Mouse (Mus musculus): ENCODE results near the gene Ankrd35.
A peak's percentile ranks its signal among the peaks of the same experiment; 100 is the strongest.
"Not testable (repeated sequence)": the region's sequence is repeated elsewhere in the genome, so short reads cannot be mapped to it uniquely, and the experiment has no call there.

The Ankrd35 gene

DNA sequence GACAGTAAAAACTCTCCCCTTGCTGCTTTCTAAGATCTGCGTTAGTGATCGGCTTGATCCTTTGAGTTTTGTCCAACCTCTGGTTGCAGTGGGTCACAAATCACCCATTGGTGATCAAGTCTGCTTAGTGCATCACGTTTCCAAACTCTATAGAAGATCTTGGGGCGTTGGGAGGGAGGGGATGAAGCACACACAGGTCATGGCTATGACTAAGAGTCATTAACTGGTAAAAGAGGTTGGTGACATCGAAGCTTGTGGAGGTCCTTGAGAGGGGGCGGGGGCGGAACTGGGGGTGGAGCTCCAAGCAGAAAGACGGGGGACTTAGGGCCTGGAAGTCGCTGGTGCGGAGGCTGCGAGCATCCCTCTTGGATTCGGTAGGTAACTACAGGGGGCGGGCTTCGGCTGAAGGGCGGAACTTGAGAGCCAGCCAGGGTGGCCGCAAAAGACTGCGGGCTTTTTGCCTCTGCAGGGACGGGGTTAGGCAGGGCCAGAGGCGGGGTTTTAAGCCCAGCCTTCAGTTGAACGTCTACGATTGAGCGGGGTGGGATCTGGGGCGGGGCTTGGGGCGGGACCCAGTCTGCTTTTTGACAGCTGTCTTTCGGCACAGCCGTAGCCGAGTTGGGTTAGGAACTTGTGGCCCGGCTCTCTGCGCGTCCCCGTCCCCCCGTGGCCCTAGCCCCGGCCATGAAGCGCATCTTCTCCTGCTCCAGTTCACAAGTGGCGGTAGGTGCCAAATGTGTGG, at the start of gene Ankrd35:
TSS of gene Ankrd35 (plus strand) at position 405 of the 742 bp plus-strand sequence.
- peak; percentile 82 for DNase-seq (ENCODE audit: extremely low read depth, insufficient read length, low spot score)

- DNase-seq (ENCODE audit: extremely low read depth, insufficient read length, low spot score), result no peak
These were observed 46.7 kb upstream of the Ankrd35 start for GRCm38 (mm10) chr3:96623201-96623600.

- DNase-seq (ENCODE audit: extremely low read depth, insufficient read length, low spot score), result peak; percentile 91
These were observed 40.0 kb upstream of the Ankrd35 start, which contains the start of gene Rbm8a for GRCm38 (mm10) chr3:96629729-96630600. Rbm8a (plus strand) TSS chr3:96629933.

- DNase-seq (ENCODE audit: extremely low read depth, insufficient read length, low spot score), result no peak
These were observed 37.9 kb upstream of the Ankrd35 start for GRCm38 (mm10) chr3:96632058-96632457.

- DNase-seq (ENCODE audit: extremely low read depth, insufficient read length, low spot score), result no peak
These were observed 35.9 kb upstream of the Ankrd35 start for GRCm38 (mm10) chr3:96634015-96634414.

DNA sequence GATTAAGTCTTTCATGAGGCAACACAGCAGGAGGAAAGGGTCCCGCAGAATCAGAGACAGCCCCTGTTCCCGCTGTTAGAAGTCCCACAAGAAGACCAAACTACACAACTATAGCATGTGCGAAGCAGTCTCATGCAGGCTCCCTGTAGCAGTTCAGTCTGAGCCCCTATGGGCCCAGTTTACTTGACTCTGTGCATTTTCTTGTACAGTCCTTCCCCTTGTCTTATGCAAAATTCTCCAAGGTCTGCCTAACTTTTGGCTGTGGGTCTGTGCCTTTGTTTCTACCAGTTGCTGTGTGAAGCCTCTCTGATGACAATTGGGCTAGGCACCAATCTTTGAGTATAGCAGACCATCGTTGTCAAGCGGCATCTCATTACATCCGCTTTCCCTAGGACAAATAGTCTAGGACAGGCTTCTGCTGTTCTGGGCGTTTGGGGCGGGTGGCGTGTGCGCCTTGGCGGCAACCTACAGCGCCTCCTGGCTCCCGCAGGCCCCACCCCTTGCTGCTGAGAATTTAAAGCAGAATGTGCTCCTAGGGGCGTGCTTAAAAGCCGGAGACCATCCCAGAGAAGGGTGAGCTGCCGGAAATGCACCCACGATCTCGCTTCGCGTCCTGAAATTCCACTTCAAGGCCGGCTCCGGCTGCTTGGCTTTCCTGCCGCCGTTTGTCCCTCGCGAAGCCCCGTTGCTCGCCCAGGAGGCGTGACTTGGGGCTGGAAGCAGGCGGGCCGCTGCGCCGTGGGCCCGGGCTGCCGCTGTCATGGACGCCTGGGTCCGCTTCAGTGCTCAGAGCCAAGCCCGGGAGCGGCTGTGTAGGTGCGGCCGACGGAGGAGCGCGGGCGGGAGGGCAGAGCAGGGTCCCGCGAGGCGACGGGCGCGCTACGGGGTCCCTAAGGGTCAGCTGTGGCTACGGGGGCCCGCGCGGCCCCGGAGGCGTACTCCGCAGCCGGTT, 34.7 kb upstream of the Ankrd35 start, which contains the start of the genes Pex11b and Gm42957:
TSS of gene Pex11b (plus strand) at position 449 of the 952 bp plus-strand sequence.
TSS of gene Gm42957 (plus strand) at position 547 of the 952 bp plus-strand sequence.
- DNase-seq (ENCODE audit: extremely low read depth, insufficient read length, low spot score), result peak; percentile 93

GRCm38 (mm10) chr3:96635906-96636305, 34.0 kb upstream of the Ankrd35 start:
- DNase-seq (ENCODE audit: extremely low read depth, insufficient read length, low spot score), result no peak

GRCm38 (mm10) chr3:96636448-96636847, 33.5 kb upstream of the Ankrd35 start:
- DNase-seq (ENCODE audit: extremely low read depth, insufficient read length, low spot score), result peak; percentile 23

DNA sequence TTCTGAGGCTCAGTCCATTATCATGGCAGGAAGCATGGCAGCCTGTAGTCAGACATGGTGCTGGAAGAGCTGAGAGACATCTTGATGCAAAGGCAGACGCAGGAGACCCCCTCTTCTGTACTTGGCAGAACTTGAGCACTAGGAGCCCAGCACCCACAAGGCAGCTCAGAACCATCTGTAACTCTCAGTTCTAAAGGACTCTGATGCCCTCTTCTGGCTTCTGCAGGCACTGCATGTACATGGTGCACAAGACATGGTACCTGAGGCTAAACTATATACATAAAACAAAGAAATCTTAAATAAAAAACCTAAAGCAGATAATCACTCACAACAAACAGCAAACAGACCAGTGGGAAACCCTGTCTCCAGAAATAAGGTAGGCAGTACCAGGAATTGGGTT, 30.7 kb upstream of the Ankrd35 start:
- peak; percentile 31 for DNase-seq (ENCODE audit: extremely low read depth, insufficient read length, low spot score)

DNA sequence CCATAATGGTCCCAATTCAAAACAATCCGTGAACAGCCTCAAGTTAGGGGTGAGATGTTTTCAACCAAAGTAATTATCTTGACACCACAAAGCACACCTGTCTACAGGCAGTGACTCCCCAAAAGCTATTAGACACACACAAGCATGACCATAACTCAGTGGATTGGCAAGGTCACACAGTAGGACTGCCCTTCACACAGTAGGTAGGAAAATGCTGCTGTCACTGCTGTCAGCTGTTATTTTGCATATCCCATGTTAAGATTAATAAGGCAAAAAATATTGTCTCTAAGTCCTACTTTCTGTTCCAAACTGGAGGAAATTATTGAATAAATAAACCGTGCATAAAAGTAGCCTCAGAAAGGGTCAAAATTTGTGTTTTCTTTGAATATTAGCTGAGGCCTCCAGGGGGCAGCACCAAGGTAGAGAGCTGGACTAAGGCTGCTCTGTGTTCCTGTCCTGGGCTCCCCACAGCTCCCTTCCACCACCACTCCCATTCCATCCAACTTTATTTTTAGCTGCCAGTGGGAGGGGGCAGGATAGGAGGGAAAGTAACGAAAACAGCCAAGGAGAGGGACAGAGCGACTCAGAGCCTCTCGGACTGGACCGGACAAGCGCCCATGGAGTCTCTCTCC, 24.8 kb upstream of the Ankrd35 start, which contains the start of gene Itga10:
TSS of gene Itga10 (plus strand) at position 567 of the 632 bp plus-strand sequence.
- no peak for DNase-seq (ENCODE audit: extremely low read depth, insufficient read length, low spot score)

- DNase-seq (ENCODE audit: extremely low read depth, insufficient read length, low spot score), result no peak
These were observed 22.6 kb upstream of the Ankrd35 start for GRCm38 (mm10) chr3:96647365-96647764.

DNA sequence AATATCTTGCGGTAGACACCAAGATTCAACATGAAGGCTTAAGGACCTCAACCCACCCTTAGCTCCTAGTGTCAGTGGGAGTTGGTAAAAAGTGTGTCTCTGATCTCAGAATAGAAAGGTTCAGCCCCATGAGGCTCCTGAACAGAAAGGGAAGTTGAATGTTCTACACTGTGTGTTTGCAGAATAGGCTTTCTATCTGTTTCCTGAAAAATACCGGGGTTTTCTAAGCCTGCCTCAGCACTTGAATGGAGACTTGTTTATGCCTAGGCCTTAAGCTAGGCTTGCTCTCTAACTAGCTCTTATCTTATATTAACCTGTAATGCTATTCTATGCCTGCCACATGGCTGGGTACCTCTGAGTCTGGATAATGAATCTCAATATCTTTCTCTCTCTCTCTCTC, 9.0 kb upstream of the Ankrd35 start:
- no peak for DNase-seq (ENCODE audit: extremely low read depth, insufficient read length, low spot score)

DNA sequence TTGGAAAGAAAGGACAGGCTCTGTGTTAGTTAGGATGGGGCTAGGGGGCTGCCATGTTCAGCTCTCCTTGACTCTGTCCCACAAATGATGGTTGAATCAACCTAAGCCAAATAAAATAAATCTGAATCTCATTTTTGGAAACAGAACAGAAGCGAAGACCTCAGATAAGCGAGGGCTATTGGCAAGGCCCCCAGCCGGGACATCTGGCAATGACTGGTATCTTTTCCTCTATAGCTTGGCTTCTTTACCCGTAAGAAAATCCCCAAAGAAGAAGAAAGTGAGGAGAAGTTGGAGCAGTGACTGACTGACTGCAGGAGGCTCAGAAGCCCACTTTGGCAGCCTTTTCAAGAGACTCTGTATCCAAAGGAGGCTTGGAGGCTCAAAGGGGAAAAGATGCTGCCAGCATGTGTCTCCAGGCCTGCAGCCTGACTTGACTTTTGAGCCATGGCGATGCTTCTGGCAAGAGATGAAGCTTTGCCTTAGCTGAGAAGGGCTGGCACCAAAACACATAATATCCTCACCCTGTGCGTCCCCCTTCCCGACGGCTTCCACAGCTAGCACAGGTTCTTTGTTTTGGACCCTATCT, 7.1 kb upstream of the Ankrd35 start:
- peak; percentile 29 for DNase-seq (ENCODE audit: extremely low read depth, insufficient read length, low spot score)

- DNase-seq (ENCODE audit: extremely low read depth, insufficient read length, low spot score), result peak; percentile 87
These were observed 6.3 kb upstream of the Ankrd35 start for GRCm38 (mm10) chr3:96663432-96664239.

- DNase-seq (ENCODE audit: extremely low read depth, insufficient read length, low spot score), result not testable (repeated sequence)
These were observed 4.1 kb upstream of the Ankrd35 start for GRCm38 (mm10) chr3:96665732-96666363.

- DNase-seq (ENCODE audit: extremely low read depth, insufficient read length, low spot score), result no peak
These were observed 3.0 kb upstream of the Ankrd35 start for GRCm38 (mm10) chr3:96666916-96667315.

DNA sequence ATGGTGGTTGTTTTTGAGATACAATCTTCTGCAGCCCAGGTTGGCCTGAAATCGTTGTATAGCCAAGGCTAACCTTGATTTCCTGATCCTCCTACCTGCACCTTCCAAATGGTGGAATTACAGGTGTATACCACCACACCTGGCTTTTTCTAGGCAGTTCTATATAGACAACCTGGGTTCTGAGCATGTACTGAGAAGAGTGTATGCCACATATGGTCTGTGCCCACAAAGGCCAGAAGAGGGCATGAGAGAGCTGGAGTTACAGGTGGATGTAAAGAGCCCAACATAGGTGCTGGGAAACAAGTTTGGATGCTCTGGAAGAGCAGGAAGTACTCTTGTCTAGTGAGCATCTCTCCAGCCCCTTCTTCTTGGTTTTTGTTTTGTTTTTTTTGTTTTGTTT, 2.6 kb upstream of the Ankrd35 start:
- peak; percentile 38 for DNase-seq (ENCODE audit: extremely low read depth, insufficient read length, low spot score)

DNA sequence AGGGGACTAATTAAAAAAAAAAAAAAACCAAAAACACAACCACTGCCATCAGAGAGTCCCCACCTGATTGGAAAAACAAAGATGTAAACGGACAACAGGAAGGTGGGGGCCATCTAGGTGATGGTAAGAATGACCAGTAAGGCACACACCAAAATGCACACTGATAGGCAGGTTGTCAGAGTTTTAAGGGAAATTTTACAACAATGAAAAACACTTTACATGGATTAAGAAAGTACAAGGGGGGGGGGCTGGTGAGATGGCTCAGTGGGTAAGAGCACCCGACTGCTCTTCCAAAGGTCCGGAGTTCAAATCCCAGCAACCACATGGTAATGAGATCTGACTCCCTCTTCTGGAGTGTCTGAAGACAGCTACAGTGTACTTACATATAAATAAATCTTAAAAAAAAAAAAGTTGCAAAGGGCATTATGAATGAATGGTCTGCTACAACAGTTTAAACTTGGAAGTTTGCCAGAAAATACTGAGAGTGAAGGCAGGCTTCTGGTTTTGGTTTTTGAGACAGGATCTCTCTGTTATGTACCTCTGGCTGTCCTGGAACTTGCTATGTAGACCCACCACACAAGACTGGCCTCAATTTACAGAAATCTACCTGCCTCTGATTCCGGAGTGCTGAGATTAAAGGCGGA, 1.4 kb upstream of the Ankrd35 start:
- DNase-seq (ENCODE audit: extremely low read depth, insufficient read length, low spot score), result no peak

Data from 3134 (cell line).